Mouse (Mus musculus) gastrocnemius, postnatal 36 days (tissue): ENCODE measurements around the gene Tulp3. TPM values are rescaled to one million over a fixed set of nuclear protein-coding genes. Genes with fewer than 3 reads are reported as not detected.

ENCODE experiments used
- DNase-seq, 2 experiments: peaks; one replicate each; pipeline ENCODE4 v3.0.0; 2022
- intact Hi-C: fragments of 180-260 bp; cut with DNase I; formaldehyde crosslinking; loops from one replicate; pipeline ENCODE4 v1.15.1; 2025
- total RNA-seq, 2 experiments: library from RNA; stranded (reverse); gene quantifications; 2 replicates each; pipeline ENCODE4 v1.2.3; 2021

Tulp3 gene
- total RNA-seq, 2 experiments from 2014 or later: 5.8 to 6.6 TPM

GRCm38 (mm10) chr6:128300134-128301001 is 55.3 kb downstream of the Tulp3 start, which contains the start of gene Tead4:
Gene Tead4, minus strand, starts transcription at chr6:128300823.
- intact Hi-C loops: loop anchor here (5.0 kb wide), 1 partner anchor 33 kb away; no protein-coding TSS in a partner anchor
- DNase-seq: peak; percentile 53 to 63

- intact Hi-C loops: loop anchor here (5.0 kb wide), 1 partner anchor 32 kb away; no protein-coding TSS in a partner anchor
Measured at GRCm38 (mm10) chr6:128299292-128300133, 56.1 kb downstream of the Tulp3 start.

DNA sequence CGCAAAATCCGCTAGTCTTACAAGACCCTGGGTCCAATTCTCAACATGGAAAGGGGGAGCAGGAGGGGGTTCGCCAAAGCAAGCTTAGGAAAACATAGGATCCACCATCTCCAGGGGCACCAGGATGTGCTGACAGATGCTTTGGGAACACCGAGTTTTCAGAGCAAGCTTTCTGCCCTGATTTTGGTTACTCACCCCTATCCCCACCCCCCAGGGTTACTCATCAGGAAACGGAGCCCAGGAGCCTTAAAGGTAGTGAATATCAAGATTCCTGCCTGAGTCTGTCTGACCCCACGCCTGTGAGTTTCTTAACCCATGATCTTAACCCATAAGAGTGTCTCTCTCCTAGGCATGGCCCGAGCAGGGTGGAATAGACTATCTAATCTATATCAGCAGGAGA is 57.4 kb downstream of the Tulp3 start:
- no peak for DNase-seq
- intact Hi-C loops: no loop called here

More at GRCm38 (mm10) chr6:128299292-128300133, 56.1 kb downstream of the Tulp3 start:
- DNase-seq: no peak

DNA sequence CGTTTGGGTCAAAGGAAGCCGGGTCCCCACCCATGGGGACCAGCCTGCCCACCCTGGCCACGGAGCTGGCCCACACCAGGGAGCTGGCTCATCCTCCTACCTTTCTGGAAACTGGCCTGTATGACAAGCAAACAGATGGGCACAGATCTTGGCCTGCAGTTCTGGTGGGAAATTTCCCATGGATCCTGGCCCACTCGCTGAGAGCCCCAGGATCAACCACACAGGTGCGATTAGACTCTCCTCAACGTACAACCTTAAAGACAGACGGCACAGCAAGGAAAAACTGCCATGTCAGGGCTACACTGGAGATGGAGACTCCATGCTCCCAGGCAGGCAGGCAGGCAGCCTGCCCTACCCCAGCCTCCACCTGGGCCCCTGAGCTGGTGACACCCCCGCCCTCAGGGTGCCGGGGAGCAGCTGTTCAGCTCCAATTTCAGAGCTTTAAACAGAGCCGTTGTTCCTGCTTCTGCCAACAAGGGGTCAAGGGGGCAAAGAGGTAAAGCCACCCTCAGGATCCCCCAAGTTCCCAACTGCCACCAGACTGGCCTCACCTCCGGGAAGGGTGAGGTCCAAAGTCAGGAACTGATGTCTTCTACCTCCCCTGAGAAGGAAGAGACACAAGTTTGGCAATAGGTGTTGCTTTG is 58.8 kb downstream of the Tulp3 start:
- intact Hi-C loops: no loop called here
- DNase-seq: no peak

GRCm38 (mm10) chr6:128295876-128296749 is 59.5 kb downstream of the Tulp3 start:
- intact Hi-C loops: no loop called here
- DNase-seq: peak; percentile 31 to 38

- no peak for DNase-seq
- intact Hi-C loops: no loop called here
Measured at GRCm38 (mm10) chr6:128291284-128291683, 64.4 kb downstream of the Tulp3 start.

DNA sequence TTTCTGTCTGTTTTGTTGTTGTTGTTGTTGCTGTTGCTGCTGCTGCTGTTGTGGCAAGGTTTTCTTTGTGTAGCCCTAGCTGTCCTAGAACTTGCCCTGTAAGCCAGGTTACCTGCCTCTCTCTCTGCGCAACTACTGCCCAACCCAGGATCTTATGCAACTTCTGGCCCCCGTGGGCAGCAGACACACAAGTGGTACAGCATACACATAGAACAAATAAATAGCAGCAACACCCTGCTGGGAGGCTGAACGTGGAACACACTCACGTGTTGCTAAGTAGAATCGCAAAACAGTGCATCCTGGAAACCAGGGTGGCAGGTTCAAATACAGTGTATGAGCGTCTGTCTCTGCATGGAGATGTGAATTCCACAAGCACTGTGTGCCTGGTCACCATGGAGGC is 67.0 kb downstream of the Tulp3 start:
- DNase-seq: no peak
- intact Hi-C loops: no loop called here

DNA sequence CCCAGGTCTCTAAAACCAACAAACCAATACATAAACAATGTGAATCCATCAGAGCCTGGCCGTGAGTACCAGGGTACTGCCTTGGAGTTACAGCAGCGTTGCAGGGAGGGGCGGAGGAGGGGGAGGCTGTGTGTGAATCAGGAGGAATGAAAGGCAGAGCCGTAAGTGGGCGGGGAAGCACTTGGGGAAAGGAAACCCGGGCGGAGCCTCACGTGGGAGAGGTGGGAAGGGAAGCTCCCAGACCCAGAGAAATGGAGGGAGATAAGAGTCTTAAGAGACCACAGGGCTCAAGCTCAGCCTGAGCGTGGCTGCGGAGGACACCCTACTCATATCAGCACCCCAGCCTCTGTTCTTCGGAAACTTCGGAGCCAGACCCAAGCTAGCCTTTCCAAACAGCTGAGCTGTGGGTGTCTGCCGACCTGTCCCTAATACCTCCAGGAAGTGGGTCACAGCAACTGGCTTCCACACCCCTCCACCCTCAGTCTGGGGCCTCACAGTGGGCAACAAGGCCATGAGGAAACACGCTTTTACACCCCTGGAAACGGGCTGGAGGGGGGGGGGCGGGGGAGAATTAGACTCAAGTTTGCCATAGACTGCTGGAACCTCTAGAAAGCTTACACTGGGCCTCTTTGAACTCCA is 69.7 kb downstream of the Tulp3 start:
- intact Hi-C loops: no loop called here
- DNase-seq: no peak

DNA sequence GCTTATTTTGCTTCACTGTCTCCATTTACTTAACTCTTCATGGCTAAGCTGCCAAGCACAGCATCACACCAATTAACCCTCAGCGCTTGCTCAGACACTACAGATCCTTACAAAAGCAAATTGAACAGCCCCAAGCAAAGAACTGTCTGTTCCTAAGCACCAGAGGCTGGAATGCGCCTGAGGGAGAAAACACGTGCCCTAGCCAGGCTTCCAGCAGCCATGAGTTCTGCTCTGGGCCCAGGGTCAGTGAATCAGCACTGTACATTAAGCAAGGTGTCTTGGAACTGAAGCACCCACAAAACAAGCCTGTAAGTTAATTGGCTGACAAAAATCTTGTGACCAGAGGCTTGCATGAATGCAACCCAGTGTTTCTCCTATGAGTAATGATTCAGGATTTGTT is 73.5 kb downstream of the Tulp3 start:
- no peak for DNase-seq
- intact Hi-C loops: no loop called here

GRCm38 (mm10) chr6:128280472-128281145 is 75.0 kb downstream of the Tulp3 start:
- DNase-seq: no peak
- intact Hi-C loops: no loop called here

- intact Hi-C loops: no loop called here
- no peak for DNase-seq
Measured at GRCm38 (mm10) chr6:128279608-128280007, 76.0 kb downstream of the Tulp3 start.

DNA sequence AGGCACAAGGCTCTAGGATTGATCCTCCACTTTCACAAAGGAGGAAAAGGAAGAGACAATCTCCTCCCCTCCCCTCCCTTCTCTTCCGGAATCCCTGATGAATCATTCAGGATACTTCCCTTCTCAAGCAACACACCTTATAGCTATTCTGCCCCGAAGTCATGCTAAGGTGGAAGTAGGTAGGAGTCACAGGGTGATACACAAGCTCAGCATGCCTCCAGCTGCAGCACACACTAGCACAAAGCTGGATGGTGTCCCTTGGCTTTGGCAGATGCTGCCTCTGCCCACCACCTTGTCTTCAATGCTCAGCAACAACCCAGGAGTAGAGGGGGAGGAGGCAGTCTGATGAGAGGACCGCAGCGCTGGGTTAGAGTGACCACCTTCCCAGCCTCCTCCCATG is 76.6 kb downstream of the Tulp3 start:
- intact Hi-C loops: no loop called here
- no peak for DNase-seq

DNA sequence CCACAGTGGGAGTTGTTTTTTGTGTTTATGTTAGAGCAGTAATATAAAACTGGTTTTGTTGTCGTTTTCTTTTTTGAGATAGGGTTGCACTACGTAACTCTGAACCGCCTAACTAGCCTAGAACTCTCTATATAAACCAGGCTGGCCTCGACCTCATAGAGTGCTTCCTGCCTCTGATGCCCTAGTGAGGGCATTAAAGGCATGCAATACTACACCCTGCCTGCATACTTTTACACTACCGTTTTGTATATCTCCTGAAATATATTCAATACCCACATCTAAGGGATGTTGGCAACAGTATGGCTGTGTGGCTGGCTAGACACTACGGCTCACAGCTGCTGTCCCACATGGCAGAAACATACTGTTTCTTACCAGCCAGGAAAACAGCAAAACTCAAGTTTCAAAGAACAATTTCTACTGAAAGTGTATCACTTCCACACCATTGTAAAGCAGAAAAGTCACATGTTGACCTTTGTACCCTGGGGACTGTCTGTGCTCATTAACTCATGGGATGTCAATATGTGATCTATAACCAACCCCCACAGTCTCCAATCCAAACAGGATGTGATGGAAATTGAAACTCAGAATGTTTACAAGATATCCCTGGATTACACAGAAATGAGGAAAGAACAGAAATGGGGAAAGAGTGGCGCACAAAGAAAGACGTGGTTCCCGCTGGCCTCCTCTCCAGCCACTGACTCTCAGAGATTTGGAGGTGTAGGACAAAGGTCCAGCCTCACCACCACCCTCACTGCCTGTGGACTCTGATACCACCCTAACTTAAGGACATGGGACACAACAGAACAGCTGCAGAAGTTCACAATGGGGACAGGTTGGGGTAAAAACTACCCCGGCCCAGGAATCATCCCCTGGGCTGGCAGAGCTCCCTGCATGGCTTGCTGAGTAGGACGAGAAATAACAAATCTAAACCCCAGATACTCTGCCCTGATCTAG is 78.2 kb downstream of the Tulp3 start:
- no peak for DNase-seq
- intact Hi-C loops: no loop called here

DNA sequence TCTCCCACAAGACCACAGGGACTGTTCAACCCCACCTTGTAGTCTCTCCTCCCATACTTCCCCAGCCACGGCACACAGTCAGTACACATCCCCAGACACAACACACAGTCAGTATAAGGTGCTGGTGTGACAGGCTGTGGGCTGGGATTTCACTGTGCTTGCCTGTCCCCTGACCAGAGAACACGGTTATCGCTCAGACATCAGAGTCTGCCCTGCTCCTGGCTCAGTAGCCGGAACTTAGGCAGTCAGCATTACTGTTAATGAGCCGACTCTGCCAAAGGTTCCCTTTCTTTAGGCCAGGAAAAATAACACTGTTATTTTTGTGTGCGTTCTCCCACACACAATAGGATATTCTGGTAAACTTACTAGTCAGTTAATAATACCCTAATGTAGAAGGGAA is 79.3 kb downstream of the Tulp3 start:
- intact Hi-C loops: no loop called here
- no peak for DNase-seq

DNA sequence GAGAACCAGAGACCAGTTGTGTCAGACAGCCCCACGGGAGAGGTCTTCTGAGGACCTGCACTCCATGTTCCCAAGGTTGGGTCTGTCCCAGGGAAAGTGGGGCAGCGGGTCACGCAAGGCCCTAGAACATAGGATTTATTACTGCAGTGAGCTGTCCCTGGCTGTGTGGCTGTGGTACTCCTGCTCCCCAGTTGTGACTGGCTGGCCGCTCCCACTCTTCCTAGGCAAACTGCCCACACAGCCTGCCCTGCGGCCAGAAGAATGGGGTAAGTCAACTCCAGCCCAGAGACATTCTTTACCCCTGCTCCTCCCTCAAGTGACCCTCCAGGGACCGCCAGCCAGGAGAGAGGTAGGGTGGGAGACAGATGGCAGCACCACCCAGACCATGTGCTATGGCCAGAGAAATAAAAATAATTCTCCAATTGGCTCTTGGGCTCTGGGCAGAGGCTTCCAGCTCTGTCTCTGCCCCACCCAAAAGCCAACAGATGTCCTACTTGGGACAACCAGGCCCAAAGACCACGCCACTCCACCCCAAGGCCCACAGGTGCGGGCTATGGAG is 80.1 kb downstream of the Tulp3 start:
- DNase-seq: peak; percentile 67 to 71
- intact Hi-C loops: no loop called here

GRCm38 (mm10) chr6:128273507-128273906 is 82.1 kb downstream of the Tulp3 start:
- intact Hi-C loops: no loop called here
- DNase-seq: no peak

DNA sequence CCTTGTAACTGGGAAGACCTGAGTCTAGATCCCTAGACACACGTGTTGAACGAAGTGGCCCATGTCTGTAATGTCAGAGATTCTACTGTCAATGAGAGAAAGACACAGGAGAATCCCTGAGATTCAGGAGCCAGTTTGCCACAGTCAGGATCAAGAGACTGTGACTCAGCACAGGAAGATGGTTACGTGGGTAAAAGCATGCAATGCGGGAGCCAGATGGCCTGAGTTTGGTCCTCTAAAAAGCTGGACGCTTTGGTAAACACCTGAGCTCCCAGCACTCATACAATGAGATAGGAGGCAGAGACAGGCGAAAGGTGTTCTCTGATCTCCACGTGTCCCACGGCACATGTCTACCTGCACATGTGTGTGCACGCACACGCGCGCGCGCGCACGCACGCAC is 82.9 kb downstream of the Tulp3 start:
- no peak for DNase-seq
- intact Hi-C loops: no loop called here
